Mouse (Mus musculus) thymus, postnatal 4 days (tissue): ENCODE measurements around the gene Ccdc191.
A peak's percentile ranks its signal among the peaks of the same experiment; 100 is the strongest.

Experiments
- DNase-seq: peaks from one replicate; pipeline ENCODE4 v3.0.0; 2021

Ccdc191 gene

DNA sequence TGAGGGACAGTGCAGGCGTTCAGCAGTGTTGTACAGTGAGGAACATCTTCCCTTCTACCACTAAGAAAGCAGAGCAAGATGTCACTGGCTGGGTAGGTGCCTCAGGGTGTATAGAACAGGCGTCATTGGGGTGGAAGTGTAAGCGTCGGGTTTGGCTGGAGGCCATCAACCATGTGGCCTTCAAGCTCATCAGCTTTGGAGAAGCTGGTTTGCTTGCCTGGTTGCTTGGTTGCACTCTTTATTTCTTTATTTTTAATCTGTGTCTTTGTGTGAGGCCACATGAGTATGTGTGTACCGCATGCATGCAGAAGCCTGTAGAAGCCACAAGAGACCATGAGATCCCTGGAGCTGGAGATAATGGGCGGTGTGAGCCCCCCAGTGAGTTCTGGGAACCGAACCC is 42.7 kb downstream of the Ccdc191 start:
- DNase-seq = no peak

DNA sequence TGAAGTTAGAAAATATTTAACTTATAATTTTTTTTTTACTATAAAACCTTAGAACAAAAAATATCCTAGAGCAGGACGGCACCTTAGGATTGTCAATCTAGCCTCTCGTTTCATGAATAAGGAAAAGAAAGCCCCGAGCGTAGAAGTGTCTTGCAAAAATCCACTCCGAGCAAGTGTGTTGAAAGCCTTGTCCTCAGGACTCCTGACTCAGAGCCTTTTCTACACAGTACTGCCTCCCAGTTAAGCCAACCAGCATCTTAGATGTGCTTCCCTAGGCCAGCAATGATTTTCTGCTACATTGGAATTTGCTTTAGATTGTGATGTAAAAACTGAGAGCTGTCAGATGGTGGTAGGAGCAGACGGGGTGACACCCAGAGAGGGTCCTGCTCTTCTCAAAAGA is 43.4 kb downstream of the Ccdc191 start:
- DNase-seq = no peak

DNA sequence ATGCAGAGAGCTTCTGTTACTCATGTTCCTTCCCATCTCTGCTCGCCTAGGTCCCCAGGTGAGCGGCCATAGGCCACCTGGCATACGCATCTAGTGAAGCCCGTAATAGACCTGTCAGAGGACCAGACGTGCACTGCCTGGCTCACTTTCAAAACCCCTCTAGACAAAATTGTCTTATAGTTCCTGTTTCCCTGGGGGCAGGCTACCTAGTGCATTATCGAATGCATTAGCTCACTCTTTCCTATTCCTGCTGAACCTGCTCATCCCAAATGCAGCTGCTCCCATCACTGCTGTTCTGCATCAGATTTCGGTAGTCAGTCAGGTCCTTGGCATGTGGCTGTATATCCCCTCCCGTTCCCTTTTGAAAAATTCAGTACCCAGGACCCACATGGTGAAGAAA is 45.3 kb downstream of the Ccdc191 start:
- DNase-seq = no peak

DNA sequence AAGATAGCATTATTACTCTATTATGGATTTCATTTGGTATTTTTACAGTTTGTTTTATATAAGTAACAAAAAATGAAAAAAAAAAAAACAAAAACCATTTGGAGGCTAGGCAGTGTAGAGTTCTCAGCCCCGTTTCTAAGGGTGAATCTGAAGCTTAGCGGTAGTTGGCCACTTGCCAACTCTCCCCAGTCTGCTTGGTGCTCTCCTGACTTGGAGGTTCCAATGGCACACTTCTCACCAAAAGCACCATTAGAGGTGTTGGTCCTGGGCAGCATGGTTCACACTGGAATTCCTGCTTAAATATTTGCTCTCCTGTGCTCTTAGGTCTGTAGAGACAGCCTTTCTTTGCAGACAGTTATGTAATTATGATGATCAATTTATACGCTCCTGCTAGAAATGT is 45.8 kb downstream of the Ccdc191 start:
- no peak for DNase-seq

DNA sequence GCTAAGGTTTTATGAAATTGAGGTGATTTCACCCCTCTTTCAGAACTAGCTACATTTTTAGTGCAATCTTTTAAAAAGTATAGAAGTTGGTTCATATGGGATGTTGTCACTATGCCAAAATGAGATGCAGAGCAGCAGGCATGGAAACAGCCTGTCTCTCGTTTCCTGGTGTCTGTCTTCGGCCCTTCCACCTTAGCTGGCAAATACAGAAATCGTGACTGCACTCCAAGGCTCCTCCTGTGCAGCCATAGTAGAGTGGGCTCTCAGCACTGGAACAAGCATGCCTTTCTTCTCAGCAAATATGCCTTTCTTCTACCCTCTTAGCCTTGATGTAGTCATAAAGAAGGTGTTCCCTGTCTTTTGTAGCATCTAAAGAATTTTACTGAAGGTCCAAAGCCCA is 46.3 kb downstream of the Ccdc191 start:
- no peak for DNase-seq

DNA sequence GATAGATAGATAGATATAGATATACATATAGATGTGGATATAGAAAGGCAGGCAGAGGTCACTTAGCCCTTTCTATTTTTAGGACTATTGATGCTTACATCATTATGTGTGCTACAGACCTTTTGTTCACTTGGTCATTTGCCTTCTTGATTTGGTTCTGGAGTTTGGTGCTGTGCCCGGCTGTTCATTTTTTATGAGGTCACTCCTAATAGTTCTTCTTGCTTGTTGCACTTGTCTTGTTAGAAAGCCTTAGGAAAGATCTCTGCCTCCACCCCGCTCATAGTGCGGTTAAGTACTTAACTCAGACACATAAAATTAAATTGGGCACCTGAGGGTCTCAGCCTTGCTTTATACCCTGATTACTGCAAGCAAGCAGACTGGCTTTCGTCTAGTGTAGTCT is 51.2 kb downstream of the Ccdc191 start:
- DNase-seq = no peak

DNA sequence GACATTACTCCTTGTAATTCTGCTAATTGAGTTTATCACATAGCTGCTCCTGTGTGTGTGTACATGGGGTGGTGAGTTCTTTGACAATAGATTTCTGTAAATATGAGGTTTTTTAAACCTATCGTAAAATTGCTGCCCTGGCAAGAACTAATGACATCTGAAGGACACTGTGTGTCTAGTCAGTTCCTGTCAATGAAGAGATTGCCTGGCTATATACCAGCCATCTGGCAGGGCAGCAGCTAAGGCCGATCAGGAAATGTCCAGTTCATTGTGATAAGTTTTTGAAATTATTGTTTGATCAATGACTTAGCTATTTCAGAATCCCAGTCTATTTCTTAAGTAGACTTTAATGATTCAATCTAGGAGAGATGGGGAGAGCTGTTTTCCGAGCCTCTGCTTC is 55.8 kb downstream of the Ccdc191 start:
- DNase-seq = no peak

DNA sequence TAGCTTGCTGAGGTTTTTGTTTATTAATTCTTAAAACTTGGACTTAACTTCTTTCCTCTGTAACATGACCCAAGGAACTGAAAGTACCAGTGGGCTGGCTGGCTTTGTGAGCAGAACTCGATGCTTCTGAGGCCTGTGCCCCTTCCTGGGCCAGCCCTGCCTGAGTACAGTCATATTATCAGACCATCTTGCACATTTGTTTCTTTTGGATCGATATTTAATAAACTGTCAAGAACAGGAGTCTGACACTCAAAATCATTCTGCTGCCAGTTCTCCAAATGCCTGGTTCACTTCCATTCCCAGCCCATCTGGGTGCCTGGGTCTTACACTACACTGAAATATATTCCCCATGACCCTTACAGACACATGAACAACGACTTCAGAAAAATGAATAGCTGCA is 56.3 kb downstream of the Ccdc191 start:
- no peak for DNase-seq

DNA sequence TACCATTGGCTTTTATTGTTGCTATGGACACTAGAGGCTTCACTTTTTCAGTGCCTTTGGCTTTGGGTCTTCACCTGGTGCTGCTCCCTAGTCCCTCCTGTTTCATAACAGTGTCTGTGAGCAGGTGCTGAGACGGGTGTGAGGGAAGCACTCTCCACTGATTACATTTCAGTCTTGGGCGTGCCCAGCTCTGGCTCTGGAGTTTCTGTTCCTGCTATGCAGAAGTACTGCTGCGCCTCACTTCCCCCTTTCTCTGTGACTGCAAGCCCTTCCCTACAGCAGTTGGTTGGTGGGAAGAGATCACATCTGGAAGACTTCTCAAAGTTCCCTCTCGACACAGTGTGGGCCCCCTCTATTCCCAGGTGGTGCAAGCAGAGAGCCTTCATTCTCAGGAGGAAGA is 62.0 kb downstream of the Ccdc191 start:
- no peak for DNase-seq

DNA sequence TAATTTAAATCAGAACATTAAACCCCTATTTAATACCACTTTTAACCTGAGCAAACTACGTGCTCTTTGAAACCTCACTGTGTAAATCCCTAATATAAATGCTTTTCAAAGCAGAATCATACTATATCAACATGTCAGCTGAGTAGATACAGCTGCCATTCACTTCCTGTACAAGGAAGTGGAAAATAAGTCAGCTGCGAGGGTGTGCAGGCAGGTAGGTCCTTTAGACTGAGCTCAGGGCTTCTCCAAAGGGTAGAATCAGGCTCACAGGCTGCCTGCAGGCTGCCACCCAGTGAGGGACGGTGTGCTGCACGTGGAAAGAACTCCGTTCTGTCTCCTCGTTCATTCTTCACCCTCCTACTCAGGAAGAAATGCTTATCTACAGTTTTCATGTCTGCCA is 65.3 kb downstream of the Ccdc191 start:
- peak; percentile 43 for DNase-seq

DNA sequence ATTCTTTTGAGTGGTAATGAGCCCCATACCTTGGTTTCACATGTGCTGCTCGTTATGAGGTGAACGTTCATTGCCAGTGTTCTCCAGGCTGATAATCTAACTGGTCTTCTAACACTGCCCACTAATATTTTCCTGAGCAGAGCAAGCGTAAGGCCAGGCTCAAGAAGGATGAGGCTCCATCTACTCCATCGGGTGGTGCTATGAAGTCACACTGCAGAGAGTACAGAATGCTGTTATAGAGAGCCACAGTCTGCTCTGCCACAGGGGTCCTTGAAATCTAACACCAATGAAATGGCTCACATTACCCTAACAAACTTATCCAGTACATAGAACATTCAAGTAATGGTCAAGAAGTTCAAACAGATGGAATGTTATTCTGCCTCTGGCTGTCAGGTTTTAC is 68.4 kb downstream of the Ccdc191 start:
- no peak for DNase-seq

DNA sequence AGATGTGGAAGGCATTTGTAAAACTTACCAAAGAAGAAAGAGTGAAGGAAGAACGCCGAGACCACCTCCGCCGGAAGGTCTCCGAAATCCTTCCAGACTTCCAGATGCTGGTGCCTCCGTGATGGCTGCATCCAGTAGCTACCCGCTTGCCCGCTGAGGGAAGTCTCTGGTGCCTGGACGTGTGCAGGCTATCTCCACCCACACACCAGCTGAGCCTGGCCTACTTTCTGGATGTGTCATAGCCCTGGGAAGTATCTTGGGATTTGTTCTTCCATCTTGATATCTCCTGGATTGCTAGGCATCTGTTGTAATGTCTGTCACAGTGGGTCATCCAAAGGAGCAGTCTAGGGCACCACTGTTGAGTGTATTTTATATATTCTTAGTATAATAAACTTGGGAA is 73.7 kb downstream of the Ccdc191 start:
- DNase-seq = no peak

DNA sequence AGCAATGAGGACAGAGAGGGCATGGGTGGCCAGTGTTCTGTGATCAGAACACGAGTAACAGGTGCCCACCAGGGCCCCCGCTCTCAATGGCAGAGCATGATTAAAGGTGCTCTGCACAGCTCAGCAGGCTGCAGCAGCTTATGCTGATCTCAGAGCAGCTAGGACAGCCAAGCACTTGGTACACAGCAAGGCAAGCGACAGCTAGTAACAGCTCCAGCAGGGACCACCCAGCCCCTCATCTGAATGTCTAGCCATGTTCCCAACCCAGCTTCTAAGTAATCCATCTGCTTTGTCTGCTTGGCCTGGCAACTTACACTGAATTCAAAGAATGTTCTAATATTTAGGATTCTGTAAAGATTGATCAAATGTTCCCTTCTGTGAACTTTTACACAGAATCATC is 74.2 kb downstream of the Ccdc191 start:
- no peak for DNase-seq

DNA sequence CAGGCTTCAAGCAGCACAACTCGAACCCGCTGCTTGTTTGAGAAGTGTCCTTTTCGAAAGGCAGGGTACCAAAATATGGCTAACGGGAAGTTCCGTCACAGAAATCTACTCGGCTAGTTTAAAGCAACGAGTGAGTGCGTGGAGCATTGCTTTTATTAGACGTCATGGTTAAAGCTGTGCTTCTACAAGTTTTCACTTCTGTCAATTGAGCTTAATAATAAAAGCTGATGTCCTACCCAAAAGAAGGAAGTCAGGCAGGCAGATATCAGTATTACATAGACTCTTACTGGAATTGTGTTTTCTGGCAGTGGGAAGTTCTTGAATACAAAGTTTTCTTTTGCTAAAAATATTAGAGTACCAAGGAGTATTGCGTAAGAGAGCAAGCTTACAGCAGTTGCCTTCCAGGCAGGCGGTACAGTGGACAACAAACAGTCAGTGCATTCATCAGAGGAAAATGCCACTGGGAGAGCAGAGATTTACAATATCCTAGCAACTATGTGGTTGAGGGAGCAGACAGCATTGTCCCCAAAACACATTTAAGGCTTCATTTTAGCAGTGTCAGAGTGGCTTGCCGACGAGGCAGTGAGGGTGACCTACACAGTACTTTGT is 76.3 kb downstream of the Ccdc191 start:
- DNase-seq = no peak

DNA sequence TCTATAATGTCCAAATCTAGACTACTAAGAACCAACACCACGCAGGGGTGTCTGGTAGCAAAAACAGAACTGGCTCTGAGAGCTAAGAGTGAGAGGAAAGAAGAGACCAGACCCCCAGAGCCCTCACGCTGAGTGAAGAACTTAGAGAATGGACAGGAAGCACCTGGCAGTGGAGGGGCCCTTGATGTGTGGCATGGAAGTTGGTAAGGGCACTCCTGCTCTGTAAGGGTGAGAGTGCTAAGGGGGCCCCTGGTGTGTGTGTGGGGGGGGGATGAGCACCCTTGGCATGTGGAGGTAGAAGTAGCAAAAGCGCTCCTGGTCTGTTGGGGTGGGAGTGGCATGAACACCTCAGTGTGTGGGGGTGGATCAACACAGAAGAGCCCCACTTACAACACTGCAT is 80.8 kb downstream of the Ccdc191 start:
- DNase-seq = peak; percentile 62

DNA sequence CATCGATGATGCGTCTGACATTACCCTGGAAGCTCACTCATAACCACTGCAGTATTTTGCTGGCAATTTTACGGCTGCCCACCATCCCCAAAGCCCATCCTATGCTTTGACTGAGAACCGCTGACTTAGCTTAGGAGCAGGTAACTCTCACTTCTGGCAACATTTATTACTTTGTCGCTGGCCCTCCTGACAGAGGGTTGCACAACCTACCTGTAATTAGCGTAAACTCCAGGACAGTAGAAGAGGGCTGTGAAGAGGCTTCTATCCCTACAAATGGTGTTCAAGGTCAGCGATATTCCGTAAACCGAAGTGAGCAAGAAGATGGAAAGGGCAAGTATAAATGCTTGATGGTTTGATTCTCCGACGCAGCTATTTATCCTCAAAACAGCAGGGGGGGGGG is 81.6 kb downstream of the Ccdc191 start:
- DNase-seq = no peak

DNA sequence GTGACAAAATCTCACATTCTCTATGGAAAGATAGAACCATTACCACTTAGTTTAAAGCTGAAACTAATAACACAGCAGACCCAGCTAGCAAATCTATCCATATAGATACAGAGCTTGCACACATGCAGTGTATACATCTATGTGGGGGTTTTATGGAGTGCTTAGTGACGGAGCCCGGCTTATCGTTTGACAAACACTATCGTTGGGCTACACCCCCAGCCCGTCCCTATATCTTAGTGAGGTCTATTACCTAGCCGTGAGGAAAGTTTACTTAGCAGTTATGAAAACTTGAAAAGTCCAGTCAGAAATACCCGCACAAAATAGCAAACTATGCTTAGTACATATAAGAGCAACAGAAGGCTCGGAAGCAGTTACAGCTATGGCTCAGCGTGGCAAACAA is 82.1 kb downstream of the Ccdc191 start:
- DNase-seq = no peak

DNA sequence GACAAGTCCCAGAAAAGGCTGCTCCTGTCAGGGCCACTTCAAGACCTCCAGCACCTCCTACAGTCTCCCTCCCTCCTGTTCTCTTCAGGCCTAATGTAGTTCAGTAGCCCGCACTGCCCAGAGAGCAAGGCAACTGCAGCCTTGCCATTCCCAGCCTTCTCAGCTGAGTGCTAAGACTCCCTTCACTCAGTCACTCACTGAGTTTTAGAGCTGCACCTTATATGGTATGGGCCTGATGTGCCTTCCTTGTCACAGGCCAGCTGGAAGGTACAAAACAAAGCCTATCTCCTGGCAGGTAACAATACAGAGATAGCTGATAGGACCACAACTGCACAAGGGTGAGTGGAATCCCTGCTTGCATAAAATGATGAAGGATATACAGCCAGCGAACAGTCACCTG is 82.8 kb downstream of the Ccdc191 start:
- DNase-seq = no peak

DNA sequence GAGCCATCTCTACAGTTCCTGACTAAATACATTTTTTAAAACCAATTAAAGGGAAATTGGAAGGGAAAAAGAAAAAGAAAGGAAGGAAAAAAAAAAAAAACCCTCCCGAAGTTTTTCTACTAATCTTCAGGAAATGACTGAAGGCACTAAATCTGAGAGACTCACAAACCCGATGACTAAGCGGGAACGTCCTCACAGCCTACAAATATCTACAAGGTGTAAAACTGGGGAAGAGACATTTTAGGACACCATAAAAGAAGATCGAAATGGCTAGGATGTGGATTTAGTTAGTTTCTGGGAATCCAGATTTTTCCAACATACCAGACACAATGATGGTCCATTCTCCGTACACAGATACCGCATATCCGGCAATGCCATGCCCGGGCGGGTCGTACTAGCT is 83.5 kb downstream of the Ccdc191 start:
- no peak for DNase-seq

DNA sequence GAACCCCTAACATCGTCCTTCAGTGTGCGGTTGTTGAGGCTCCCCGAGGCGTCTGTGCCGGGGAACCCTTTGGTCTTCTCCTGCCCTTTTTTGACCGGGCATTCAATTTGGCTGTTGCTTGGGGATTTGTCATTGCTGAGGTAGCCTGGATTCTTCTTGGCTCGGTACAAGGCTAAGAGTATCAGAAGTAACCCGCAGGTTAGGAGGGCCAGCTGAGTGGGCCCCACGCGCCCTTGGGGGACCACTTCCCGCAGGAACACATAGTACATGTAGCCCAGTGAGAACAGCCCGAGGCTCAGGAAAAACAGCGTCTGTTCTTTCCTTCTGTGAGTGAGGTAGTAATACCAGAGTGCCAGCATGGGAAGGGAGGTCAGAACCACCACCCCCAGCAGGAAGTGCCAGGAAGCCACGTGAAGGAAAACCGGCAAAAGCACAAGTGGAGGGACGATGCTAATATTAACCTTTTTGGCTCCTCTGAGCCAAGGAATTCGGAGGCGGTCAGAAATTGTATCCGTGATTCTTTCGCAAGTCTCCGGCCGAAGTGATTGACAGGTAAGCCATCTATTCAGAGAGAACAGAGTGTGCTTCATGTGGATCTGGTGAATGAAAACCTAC is 84.1 kb downstream of the Ccdc191 start:
- no peak for DNase-seq

DNA sequence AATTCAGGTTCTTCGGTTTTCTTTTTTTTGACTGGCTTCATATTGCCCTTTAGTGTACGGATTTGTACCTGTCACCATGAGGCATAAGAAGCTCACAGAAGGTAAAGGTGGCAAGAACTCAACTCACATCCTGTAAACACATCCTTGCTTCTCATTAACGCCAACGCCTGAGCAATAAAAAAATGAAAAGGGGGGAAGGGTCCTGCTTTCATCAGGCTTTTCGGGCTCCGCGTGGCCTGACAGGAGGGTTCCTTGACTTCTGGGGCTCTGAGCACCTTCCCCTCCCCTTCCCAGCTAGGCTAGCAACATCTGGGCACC is 89.4 kb downstream of the Ccdc191 start:
- no peak for DNase-seq

DNA sequence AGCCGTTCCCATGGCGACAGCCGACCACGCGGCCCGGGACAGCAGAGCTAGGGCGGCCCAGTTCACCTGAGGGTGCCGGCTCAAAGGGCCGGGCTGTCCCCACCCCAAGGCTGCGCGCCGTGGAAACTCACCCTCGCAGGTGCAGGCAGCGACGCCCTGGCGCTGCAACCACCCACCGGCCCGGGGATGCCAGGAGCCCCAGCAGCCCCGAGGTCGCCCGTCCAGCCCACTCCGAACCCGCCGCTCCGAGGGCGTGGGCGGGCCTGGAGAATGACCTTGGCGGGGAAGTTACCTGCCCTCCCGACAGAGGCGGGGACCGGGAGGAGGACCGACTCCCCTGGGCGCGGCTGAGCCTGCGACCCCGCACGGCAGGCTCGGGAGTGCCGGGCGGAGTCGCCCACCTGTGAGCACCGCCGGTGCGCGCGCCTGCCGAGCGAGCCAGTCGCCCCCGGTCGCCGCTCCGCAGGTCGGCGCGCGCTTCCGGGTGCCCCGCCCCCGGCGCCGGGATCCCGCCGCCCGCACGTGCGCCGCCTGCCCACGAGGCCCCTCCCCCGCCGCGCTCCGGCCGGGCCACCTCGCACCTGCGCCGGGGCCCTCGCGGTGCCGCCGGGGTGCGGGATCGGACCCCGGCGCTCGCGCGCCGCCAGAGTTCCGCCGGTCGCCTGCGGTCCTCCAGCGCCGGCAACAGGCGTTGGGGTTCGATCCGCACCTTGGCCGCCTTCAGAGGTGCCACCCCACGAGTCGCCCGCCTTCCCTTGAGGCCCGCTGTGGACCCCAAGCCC is 89.9 kb downstream of the Ccdc191 start, which contains the start of gene Zdhhc23:
TSS of gene Zdhhc23 (minus strand) at position 464 of the 782 bp plus-strand sequence.
- DNase-seq = peak; percentile 79

DNA sequence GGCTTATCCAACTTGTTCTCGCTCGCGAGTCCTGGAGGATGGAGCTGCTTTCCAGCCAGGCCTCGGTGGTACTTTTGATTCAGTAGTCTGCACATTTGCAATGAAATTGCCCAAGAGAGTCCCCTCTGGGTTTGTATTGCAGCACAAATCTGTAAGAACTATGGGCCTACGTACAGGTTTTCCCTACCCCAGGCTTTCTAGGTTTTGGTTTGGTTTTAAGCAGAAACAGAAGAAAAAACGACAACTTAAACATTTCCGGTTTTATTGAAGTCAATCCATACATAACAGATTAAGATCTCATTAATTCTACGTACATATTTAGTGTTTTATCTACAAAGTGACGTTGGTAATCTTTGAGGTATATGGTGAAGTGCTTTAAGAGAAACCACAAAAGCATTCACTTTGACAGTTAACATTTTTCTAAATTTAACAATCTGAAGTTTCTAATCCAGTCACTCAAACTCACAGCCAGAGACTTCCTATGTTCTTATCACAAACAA is 90.6 kb downstream of the Ccdc191 start:
- no peak for DNase-seq

DNA sequence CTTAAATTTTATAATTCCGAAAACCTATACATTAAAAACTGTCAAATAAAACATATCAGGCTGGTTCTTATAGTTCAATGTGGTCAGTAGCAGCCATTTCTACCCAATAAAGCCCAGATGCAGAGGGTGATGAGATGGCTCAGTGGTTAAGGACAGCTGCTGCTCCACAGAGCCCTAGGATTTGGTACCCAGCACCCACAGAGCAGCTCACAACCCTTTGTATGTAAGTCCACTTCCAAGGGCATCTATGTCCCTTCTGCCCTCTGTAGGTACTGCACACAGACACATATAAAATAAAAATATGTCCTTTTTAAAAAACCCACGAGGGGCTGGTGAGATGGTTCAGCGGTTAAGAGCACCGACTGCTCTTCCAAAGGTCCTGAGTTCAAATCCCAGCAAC is 96.7 kb downstream of the Ccdc191 start:
- DNase-seq = no peak
